Mouse (Mus musculus) liver, embryonic 14.5 days (tissue): ENCODE data around the gene Bfsp2. TPM values are rescaled to one million over a fixed set of nuclear protein-coding genes. Genes with fewer than 3 reads are reported as not detected.

Experiments used
- ATAC-seq: fragments of 200-750 bp; cut with Nextera tagmentation; 2 replicates; pipeline ENCODE4 v1.8.0; 2017; ENCODE audit warnings: moderate number of reproducible peaks, mild to moderate bottlenecking, moderate library complexity; ENCODE audit not compliant: insufficient read depth
- DNase-seq, 3 experiments: peaks; one replicate each; pipeline ENCODE4 v3.0.0-alpha.2; 2012 to 2013; ENCODE audit warnings: low read depth in 3 of 3, low spot score in 3 of 3
- H3K27ac ChIP-seq: fragments of 300-500 bp; sonication (generic); 2 replicates; pipeline ENCODE4 v1.5.1; 2014; ENCODE audit warnings: moderate library complexity, mild to moderate bottlenecking, control low read depth, inconsistent platforms
- H3K27me3 ChIP-seq: fragments of 300-500 bp; sonication (generic); 2 replicates; pipeline ENCODE4 v1.6.1; 2014; ENCODE audit warnings: mild to moderate bottlenecking, low read length, moderate library complexity; ENCODE audit not compliant: control insufficient read depth, insufficient read depth
- H3K36me3 ChIP-seq: fragments of 300-500 bp; sonication (generic); replicated peaks from 2 replicates; pipeline ENCODE4 v1.6.1; 2014; ENCODE audit warnings: low read depth; ENCODE audit not compliant: control insufficient read depth, insufficient read depth
- H3K4me1 ChIP-seq, 2 experiments: fragments of 200-500 bp in 1 of 2; fragments of 300-500 bp in 1 of 2; sonication (generic) in 1 of 2; replicated peaks; 2 replicates each; pipeline ENCODE4 v1.6.1; 2012 to 2014; ENCODE audit warnings: antibody characterized with exemption in 1 of 2, inconsistent platforms in 1 of 2, low read length in 1 of 2; ENCODE audit not compliant: control insufficient read depth in 2 of 2, insufficient read depth in 2 of 2
- H3K4me2 ChIP-seq: fragments of 300-500 bp; sonication (generic); 2 replicates; pipeline ENCODE4 v1.6.1; 2014; ENCODE audit warnings: low read depth, mild to moderate bottlenecking, control low read depth, moderate library complexity
- H3K4me3 ChIP-seq, 2 experiments: fragments of 200-500 bp in 1 of 2; fragments of 300-500 bp in 1 of 2; sonication (generic) in 1 of 2; 2 replicates each; pipeline ENCODE4 v1.5.1; 2012 to 2014; ENCODE audit warnings: low read depth in 2 of 2, low read length in 2 of 2, mild to moderate bottlenecking in 2 of 2, control low read depth in 1 of 2, inconsistent platforms in 1 of 2, moderate library complexity in 1 of 2; ENCODE audit not compliant: insufficient read depth in 1 of 2
- H3K9ac ChIP-seq: fragments of 300-500 bp; sonication (generic); replicated peaks from 2 replicates; pipeline ENCODE4 v1.6.1; 2014; ENCODE audit warnings: mild to moderate bottlenecking, control low read depth, moderate library complexity
- H3K9me3 ChIP-seq: fragments of 300-500 bp; sonication (generic); 2 replicates; pipeline ENCODE4 v1.6.1; 2016; ENCODE audit warnings: low read length, mixed read lengths; ENCODE audit not compliant: control insufficient read depth
- CTCF ChIP-seq: IDR thresholded peaks from 2 replicates; pipeline ENCODE4 v1.5.1; 2016; ENCODE audit warnings: antibody characterized with exemption, low read depth, control low read depth
- EP300 ChIP-seq: IDR thresholded peaks from 2 replicates; pipeline ENCODE4 v1.6.1; 2016; ENCODE audit warnings: antibody characterized with exemption, low read depth
- WGBS: fragments of 180-500 bp; shearing (Covaris S2); extraction: QIAGEN DNeasy Blood & Tissue Kit; methylation state at CpG from one replicate; pipeline ENCODE4 v1.1.7; 2014; ENCODE audit not compliant: insufficient replicate concordance; 5-methylcytosine and 5-hydroxymethylcytosine counted together
- polyA plus RNA-seq, 2 experiments: library from polyadenylated mRNA; depleted of rRNA in 1 of 2; stranded (reverse) in 1 of 2; unstranded in 1 of 2; fragments of >200 nt; fragmentation: Nextera tagmentation in 1 of 2; extraction: Ambion mirVana in 1 of 2; gene quantifications; 2 replicates each; pipeline versions ENCODE4 v1.2.1 to v1.2.3; 2012 to 2014

Bfsp2 gene
- polyA plus RNA-seq, 2 experiments, result 0.73 to 1.0 TPM

- DNase-seq, result peak in 1 of 3 experiments; percentile 10
- Histone ChIP-seq H3K9me3 (no peaks in the 10 kb centered on the region; the same call in 1 of the 2 replicates), H3K4me1 (no peaks in the 10 kb centered on the region), H3K36me3 (no peaks in the 10 kb centered on the region), H3K9ac (no peak overlapping the region), H3K4me3 (no peak overlapping the region), H3K4me2 (no peak overlapping the region), H3K27ac (no peak overlapping the region), H3K27me3 (no peaks in the 10 kb centered on the region)
- no peak for ATAC-seq
- TF ChIP-seq EP300, result no peak
- 12% methylated on average over 7 of the region's 7 CpGs for WGBS
Observed at GRCm38 (mm10) chr9:103449092-103449491, 31.1 kb downstream of the Bfsp2 start.

GRCm38 (mm10) chr9:103444656-103445055 is 35.6 kb downstream of the Bfsp2 start:
- TF ChIP-seq CTCF (no peak), EP300 (no peak)
- DNase-seq (no peak), ATAC-seq (no peak)
- Histone ChIP-seq H3K4me2 (no peak overlapping the region), H3K9ac (no peak overlapping the region), H3K4me1 (no peaks in the 10 kb centered on the region), H3K27me3 (no peaks in the 10 kb centered on the region), H3K4me3 (no peak overlapping the region), H3K27ac (no peak overlapping the region), H3K9me3 (no peaks in the 10 kb centered on the region; the same call in 1 of the 2 replicates), H3K36me3 (no peaks in the 10 kb centered on the region)
- 59% methylated on average over 5 of the region's 5 CpGs for WGBS

- TF ChIP-seq EP300 (no peak), CTCF (no peak)
- no peaks in the 10 kb centered on the region for H3K36me3 ChIP-seq
- ATAC-seq (no peak), DNase-seq (no peak)
- no peaks in the 10 kb centered on the region for H3K4me1 ChIP-seq
- WGBS, result 60% methylated on average over 7 of the region's 7 CpGs
- no peak overlapping the region for H3K9ac ChIP-seq
- no peak overlapping the region for H3K27ac ChIP-seq
- no peak overlapping the region for H3K4me2 ChIP-seq
- H3K27me3 ChIP-seq, result no peaks in the 10 kb centered on the region
- no peak overlapping the region for H3K4me3 ChIP-seq
- no peaks in the 10 kb centered on the region; the same call in 1 of the 2 replicates for H3K9me3 ChIP-seq
Observed at GRCm38 (mm10) chr9:103443824-103444185, 36.4 kb downstream of the Bfsp2 start.

GRCm38 (mm10) chr9:103443121-103443823 is 36.9 kb downstream of the Bfsp2 start:
- WGBS, result 56% methylated on average over 13 of the region's 13 CpGs
- no peaks in the 10 kb centered on the region; the same call in 1 of the 2 replicates for H3K9me3 ChIP-seq
- no peak for DNase-seq

GRCm38 (mm10) chr9:103440597-103440996 is 39.6 kb downstream of the Bfsp2 start:
- Histone ChIP-seq H3K9ac (no peak overlapping the region), H3K36me3 (no peaks in the 10 kb centered on the region), H3K27me3 (no peaks in the 10 kb centered on the region), H3K27ac (no peak overlapping the region), H3K4me3 (no peak overlapping the region), H3K4me1 (no peaks in the 10 kb centered on the region), H3K4me2 (no peak overlapping the region), H3K9me3 (no peaks in the 10 kb centered on the region; the same call in 1 of the 2 replicates)
- ATAC-seq, result no peak
- DNase-seq, result no peak
- 26% methylated on average over 3 of the region's 3 CpGs for WGBS
- no peak for TF ChIP-seq EP300
- no peak for TF ChIP-seq CTCF

More at GRCm38 (mm10) chr9:103443121-103443823, 36.9 kb downstream of the Bfsp2 start:
- Histone ChIP-seq H3K9ac (no peak overlapping the region), H3K36me3 (no peaks in the 10 kb centered on the region), H3K4me1 (no peaks in the 10 kb centered on the region), H3K27me3 (no peaks in the 10 kb centered on the region), H3K4me3 (no peak overlapping the region), H3K4me2 (no peak overlapping the region), H3K27ac (no peak overlapping the region)
- ATAC-seq, result no peak
- no peak for TF ChIP-seq CTCF
- no peak for TF ChIP-seq EP300
